Mouse (Mus musculus): ENCODE measurements around the gene Vmo1.

GRCm38 (mm10) chr11:70489138-70489537 lies 25.3 kb downstream of the Vmo1 start:
- no peak for TF ChIP-seq CTCF (IDR thresholded peaks at IDR 0.05; ENCODE audit: low read depth, low read length)
- TF ChIP-seq GATA2 (IDR thresholded peaks at IDR 0.05; ENCODE audit: borderline replicate concordance, low read depth, low read length): no peak
- no peak for TF ChIP-seq GATA1 (IDR thresholded peaks at IDR 0.05; ENCODE audit: borderline replicate concordance, low read length)
